Mouse (Mus musculus) hindbrain, embryonic 15.5 days (tissue): ENCODE measurements around the gene Alg11. TPM values are rescaled to one million over a fixed set of nuclear protein-coding genes. Genes with fewer than 3 reads are reported as not detected.

Source experiments
- ATAC-seq: fragments of 200-750 bp; cut with Nextera tagmentation; 2 replicates; pipeline ENCODE4 v1.8.0; 2017; ENCODE audit warnings: low read depth, moderate number of reproducible peaks, moderate TSS enrichment; ENCODE audit not compliant: low FRiP score
- H3K27ac ChIP-seq: fragments of 300-500 bp; sonication (generic); replicated peaks from 2 replicates; pipeline ENCODE4 v1.5.1; 2015; ENCODE audit warnings: mild to moderate bottlenecking, inconsistent platforms
- H3K27me3 ChIP-seq: fragments of 300-500 bp; sonication (generic); 2 replicates; pipeline ENCODE4 v1.6.1; 2015; ENCODE audit warnings: control low read depth, inconsistent platforms
- H3K36me3 ChIP-seq: fragments of 300-500 bp; sonication (generic); 2 replicates; pipeline ENCODE4 v1.6.1; 2015; ENCODE audit warnings: control low read depth, inconsistent platforms
- H3K4me1 ChIP-seq: fragments of 300-500 bp; sonication (generic); replicated peaks from 2 replicates; pipeline ENCODE4 v1.6.1; 2015; ENCODE audit warnings: control low read depth, inconsistent platforms
- H3K4me2 ChIP-seq: fragments of 300-500 bp; sonication (generic); 2 replicates; pipeline ENCODE4 v1.6.1; 2015; ENCODE audit warnings: moderate library complexity, mild to moderate bottlenecking, inconsistent platforms
- H3K4me3 ChIP-seq: fragments of 300-500 bp; sonication (generic); 2 replicates; pipeline ENCODE4 v1.5.1; 2015; ENCODE audit warnings: mild to moderate bottlenecking, inconsistent platforms
- H3K9ac ChIP-seq: fragments of 300-500 bp; sonication (generic); 2 replicates; pipeline ENCODE4 v1.6.1; 2015; ENCODE audit warnings: inconsistent platforms
- H3K9me3 ChIP-seq: fragments of 300-500 bp; sonication (generic); 2 replicates; pipeline ENCODE4 v1.6.1; 2016; ENCODE audit warnings: control low read depth, inconsistent platforms
- WGBS: fragments of 180-500 bp; shearing (Covaris S2); methylation state at CpG from one replicate; pipeline ENCODE4 v1.1.7; 2015; 5-methylcytosine and 5-hydroxymethylcytosine counted together
- polyA plus RNA-seq: library from polyadenylated mRNA; unstranded; fragments of >200 nt; fragmentation: Nextera tagmentation; extraction: Ambion mirVana; gene quantifications from 2 replicates; pipeline ENCODE4 v1.2.1, GENCODE M21; 2015

Gene Alg11
- polyA plus RNA-seq, 1 experiment from 2014 or later, result 40.9 TPM

DNA sequence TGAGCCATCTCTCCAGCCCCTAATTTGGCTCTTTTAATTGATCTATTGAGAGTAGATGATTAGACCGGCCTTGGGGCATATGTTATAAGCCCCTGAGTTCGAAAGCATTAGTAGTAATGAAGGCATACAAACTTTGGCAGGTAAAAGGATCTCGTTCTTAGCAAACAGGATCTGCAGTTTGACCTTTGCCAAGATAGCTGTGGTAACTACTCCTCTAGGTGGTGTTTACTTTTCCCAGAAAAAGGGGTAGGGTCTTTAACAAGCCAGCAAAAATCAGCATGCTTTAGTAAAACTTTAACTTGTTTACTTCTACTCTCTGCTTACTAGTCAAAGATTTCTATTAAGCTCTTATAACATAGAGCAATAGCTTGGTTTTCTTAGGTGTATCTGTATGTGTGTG, 18.0 kb upstream of the Alg11 start:
- H3K9ac ChIP-seq, result no peak overlapping the region
- H3K4me3 ChIP-seq, result no peak overlapping the region
- no peak overlapping the region for H3K4me2 ChIP-seq
- H3K27ac ChIP-seq, result no peak overlapping the region
- peaks cover 7% of the 10 kb centered on the region; the same call in 1 of the 2 replicates for H3K4me1 ChIP-seq
- no peaks in the 10 kb centered on the region for H3K36me3 ChIP-seq
- WGBS, result 96% methylated on average over 3 of the region's 3 CpGs
- H3K9me3 ChIP-seq, result no peaks in the 10 kb centered on the region
- ATAC-seq, result no peak
- no peaks in the 10 kb centered on the region for H3K27me3 ChIP-seq

- H3K9ac ChIP-seq, result no peak overlapping the region
- WGBS, result 47% methylated on average over 12 of the region's 12 CpGs
- H3K4me1 ChIP-seq, result peaks cover 7% of the 10 kb centered on the region; the same call in 1 of the 2 replicates
- no peak for ATAC-seq
- H3K9me3 ChIP-seq, result no peaks in the 10 kb centered on the region
- H3K4me3 ChIP-seq, result no peak overlapping the region
- no peak overlapping the region for H3K27ac ChIP-seq
- no peaks in the 10 kb centered on the region for H3K36me3 ChIP-seq
- H3K27me3 ChIP-seq, result no peaks in the 10 kb centered on the region
- H3K4me2 ChIP-seq, result no peak overlapping the region
Observed at GRCm38 (mm10) chr8:22043706-22044105, 16.8 kb upstream of the Alg11 start.

DNA sequence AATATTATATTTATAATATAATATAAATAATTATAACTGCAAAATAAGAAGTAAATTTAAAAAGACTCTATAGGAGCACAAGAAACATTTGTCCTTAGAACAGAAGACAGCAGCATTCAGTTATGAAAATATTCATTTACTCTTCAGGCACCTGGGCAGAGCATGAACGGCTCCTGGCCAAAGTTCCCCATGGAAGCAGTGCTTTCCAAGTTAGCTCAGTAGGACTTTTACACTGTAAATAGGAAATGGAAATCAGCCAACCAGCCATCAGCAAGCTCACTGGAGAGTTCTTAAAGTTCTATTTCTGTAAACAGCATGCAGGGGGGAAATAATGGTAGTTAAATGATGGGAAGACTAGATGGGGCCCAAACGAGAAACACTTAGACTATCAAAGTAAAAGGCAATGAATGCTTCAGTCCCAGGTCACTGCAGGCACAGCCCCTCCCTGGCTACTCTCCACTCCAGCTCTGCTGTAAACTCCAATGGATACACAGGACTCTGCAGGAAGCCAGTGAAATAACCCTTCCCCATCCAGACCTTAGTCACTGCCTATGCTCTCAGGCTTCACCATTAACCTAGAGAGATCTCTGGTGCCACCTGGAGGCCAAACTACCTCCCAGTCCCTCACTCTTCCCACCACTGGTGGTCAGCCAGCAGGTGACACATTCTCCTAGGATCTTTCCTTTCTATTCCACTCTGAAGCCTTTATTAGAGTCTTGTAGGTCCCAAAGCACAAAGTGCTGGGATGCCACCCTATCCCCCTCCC, 12.6 kb upstream of the Alg11 start:
- Histone ChIP-seq H3K9ac (no peak overlapping the region), H3K4me3 (no peak overlapping the region)

DNA sequence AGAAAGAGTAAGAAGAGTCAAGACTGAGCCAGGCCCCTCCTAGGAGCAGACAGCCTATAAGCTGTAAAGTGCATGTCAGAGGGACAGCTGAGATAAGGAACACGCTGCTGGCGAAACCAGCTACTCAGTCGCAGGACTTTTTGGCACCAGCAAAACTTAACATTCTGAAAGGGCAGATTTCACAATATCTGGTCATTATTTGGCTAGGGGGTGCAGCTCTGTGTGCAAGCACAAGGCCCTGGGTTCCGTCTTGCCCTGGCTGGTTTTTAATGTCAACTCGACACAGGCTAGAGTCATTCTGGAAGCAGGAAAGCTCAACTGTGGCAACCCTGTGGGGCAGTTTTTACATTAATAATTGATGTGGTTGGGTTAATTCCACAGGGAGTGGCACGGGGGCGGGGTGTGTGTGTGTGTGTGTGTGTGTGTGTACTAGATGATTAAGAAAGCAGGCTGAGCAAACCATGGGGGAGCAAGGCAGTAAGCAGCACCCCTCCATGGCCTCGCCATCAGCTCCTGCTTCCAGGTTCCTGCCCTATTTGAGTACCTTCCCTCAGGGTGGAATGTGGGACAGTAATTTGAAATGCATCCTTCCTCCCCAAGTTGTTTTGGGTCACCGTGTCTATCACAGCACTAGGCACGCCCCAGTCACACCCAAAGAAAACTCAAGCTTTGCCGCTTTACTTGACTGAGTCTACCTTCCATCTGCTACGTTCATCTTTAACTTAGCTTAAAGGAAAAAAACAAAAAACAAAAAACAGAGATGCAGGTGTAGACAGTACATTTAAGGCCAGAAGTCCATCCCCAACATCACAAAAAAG, 5.6 kb upstream of the Alg11 start:
- Histone ChIP-seq H3K4me1 (peaks cover 3% of the 10 kb centered on the region), H3K9me3 (no peaks in the 10 kb centered on the region), H3K27ac (no peak overlapping the region), H3K4me3 (no peak overlapping the region), H3K4me2 (no peak overlapping the region), H3K27me3 (peaks cover 9% of the 10 kb centered on the region), H3K9ac (no peak overlapping the region), H3K36me3 (no peaks in the 10 kb centered on the region)
- no peak for ATAC-seq
- 85% methylated on average over 12 of the region's 12 CpGs for WGBS

More for the DNA sequence above, 12.6 kb upstream of the Alg11 start:
- Histone ChIP-seq H3K9me3 (no peaks in the 10 kb centered on the region), H3K27ac (no peak overlapping the region), H3K4me1 (no peaks in the 10 kb centered on the region), H3K4me2 (no peak overlapping the region), H3K27me3 (no peaks in the 10 kb centered on the region), H3K36me3 (no peaks in the 10 kb centered on the region)
- peak; percentile 71; the same call in 1 of the 2 replicates for ATAC-seq
- 60% methylated on average over 2 of the region's 2 CpGs for WGBS

- Histone ChIP-seq H3K36me3 (no peaks in the 10 kb centered on the region), H3K4me2 (no peak overlapping the region), H3K27me3 (peaks cover 9% of the 10 kb centered on the region), H3K4me3 (no peak overlapping the region), H3K9ac (no peak overlapping the region), H3K27ac (no peak overlapping the region), H3K4me1 (peaks cover 3% of the 10 kb centered on the region), H3K9me3 (no peaks in the 10 kb centered on the region)
- ATAC-seq, result no peak
- WGBS, result 96% methylated on average over 2 of the region's 2 CpGs
Observed at GRCm38 (mm10) chr8:22055492-22055877, 5.0 kb upstream of the Alg11 start.

- Histone ChIP-seq H3K4me3 (no peak overlapping the region), H3K27ac (no peak overlapping the region), H3K36me3 (no peaks in the 10 kb centered on the region), H3K4me2 (no peak overlapping the region), H3K4me1 (peaks cover 10% of the 10 kb centered on the region), H3K9ac (no peak overlapping the region), H3K27me3 (peaks cover 9% of the 10 kb centered on the region), H3K9me3 (no peaks in the 10 kb centered on the region)
- 89% methylated on average over 3 of the region's 3 CpGs for WGBS
- no peak for ATAC-seq
Observed at GRCm38 (mm10) chr8:22056850-22057249, 3.7 kb upstream of the Alg11 start.

- ATAC-seq, result no peak
- no peaks in the 10 kb centered on the region; the same call in 1 of the 2 replicates for H3K36me3 ChIP-seq
- WGBS, result 86% methylated on average over 9 of the region's 9 CpGs
- H3K27me3 ChIP-seq, result peaks cover 9% of the 10 kb centered on the region
- H3K4me3 ChIP-seq, result no peak overlapping the region
- H3K9me3 ChIP-seq, result no peaks in the 10 kb centered on the region
- H3K4me2 ChIP-seq, result 0 out of 2 replicates have a peak overlapping the region, but pooled peaks have one; percentile 4
- peaks cover 10% of the 10 kb centered on the region for H3K4me1 ChIP-seq
- H3K27ac ChIP-seq, result no peak overlapping the region
- no peak overlapping the region for H3K9ac ChIP-seq
Observed at GRCm38 (mm10) chr8:22058368-22058767, 2.2 kb upstream of the Alg11 start.

GRCm38 (mm10) chr8:22059153-22059738, 1.3 kb upstream of the Alg11 start:
- H3K36me3 ChIP-seq, result peaks cover 9% of the 10 kb centered on the region
- H3K9ac ChIP-seq, result peak overlapping the region; percentile 55; the same call in 1 of the 2 replicates
- peaks cover 9% of the 10 kb centered on the region for H3K27me3 ChIP-seq
- H3K9me3 ChIP-seq, result no peaks in the 10 kb centered on the region
- H3K4me3 ChIP-seq, result peak overlapping the region; percentile 82
- H3K4me1 ChIP-seq, result peaks cover 10% of the 10 kb centered on the region
- peak overlapping the region; percentile 92 for H3K4me2 ChIP-seq
- WGBS, result 33% methylated on average over 11 of the region's 11 CpGs
- H3K27ac ChIP-seq, result no peak overlapping the region
- no peak for ATAC-seq

DNA sequence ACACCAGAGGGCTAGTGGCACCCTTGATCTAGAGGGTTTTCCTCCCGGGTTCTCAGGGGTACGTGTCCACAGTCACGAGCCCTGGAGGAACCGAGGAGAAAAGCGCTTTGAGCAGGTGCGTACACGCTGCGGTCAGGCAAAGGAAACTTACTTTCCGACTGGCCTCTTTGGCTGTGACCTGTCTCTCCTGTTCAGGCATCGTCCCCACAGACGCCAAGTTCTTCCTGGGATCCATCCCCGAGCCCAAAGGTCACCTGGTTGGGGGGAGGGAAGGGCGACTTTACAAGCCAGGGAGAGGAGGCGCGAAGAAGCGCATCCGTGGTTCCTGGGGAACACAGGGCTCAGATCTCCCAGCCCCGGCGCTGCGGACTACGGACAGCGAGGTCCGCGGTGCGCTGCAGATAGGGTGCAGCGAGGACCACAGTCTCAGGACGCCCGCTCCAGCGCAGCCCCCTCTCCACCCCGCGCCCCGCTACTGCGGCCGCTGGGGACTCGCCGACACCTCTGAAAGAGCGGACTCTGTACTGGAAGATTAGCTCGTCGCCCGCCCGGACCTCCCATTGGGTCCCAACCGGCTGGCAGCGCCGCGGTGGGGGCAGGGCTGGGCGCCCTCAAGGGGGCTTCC, 588 bp upstream of the Alg11 start, which contains the start of gene Atp7b:
TSS of gene Atp7b (minus strand) at position 485 of the 625 bp plus-strand sequence.
- H3K4me2 ChIP-seq, result peak within 1 kb of the TSS; percentile 92
- H3K9ac ChIP-seq, result peak within 1 kb of the TSS; percentile 55
- peaks cover 9% of the 10 kb centered on the region for H3K27me3 ChIP-seq
- peak within 1 kb of the TSS; percentile 18; the same call in 1 of the 2 replicates for H3K27ac ChIP-seq
- H3K9me3 ChIP-seq, result no peaks in the 10 kb centered on the region
- H3K36me3 ChIP-seq, result peaks cover 14% of the 10 kb centered on the region
- peak; percentile 91 for ATAC-seq
- under 1% methylated on average over 45 of the region's 46 CpGs for WGBS
- H3K4me3 ChIP-seq, result peak within 1 kb of the TSS; percentile 82
- H3K4me1 ChIP-seq, result peaks cover 10% of the 10 kb centered on the region

- Histone ChIP-seq H3K4me3 (peak overlapping the region; percentile 82), H3K27ac (no peak overlapping the region), H3K4me2 (peak overlapping the region; percentile 92), H3K36me3 (peaks cover 26% of the 10 kb centered on the region), H3K9me3 (no peaks in the 10 kb centered on the region), H3K9ac (peak overlapping the region; percentile 52), H3K4me1 (peaks cover 10% of the 10 kb centered on the region), H3K27me3 (peaks cover 9% of the 10 kb centered on the region)
- ATAC-seq, result no peak
- 5% methylated on average over 3 of the region's 3 CpGs for WGBS
Observed at GRCm38 (mm10) chr8:22061126-22061525, 605 bp downstream of the Alg11 start.

GRCm38 (mm10) chr8:22079313-22080007, 18.9 kb downstream of the Alg11 start:
- H3K4me2 ChIP-seq, result no peak overlapping the region
- no peak overlapping the region for H3K27ac ChIP-seq
- no peaks in the 10 kb centered on the region for H3K4me1 ChIP-seq
- no peak overlapping the region for H3K9ac ChIP-seq
- no peaks in the 10 kb centered on the region for H3K27me3 ChIP-seq
- ATAC-seq, result no peak
- H3K36me3 ChIP-seq, result no peaks in the 10 kb centered on the region
- WGBS, result 87% methylated on average over 9 of the region's 9 CpGs
- H3K4me3 ChIP-seq, result no peak overlapping the region
- H3K9me3 ChIP-seq, result no peaks in the 10 kb centered on the region
